Mouse (Mus musculus): ENCODE data around the gene Rad51d. TPM values are rescaled to one million over a fixed set of nuclear protein-coding genes. Genes with fewer than 3 reads are reported as not detected.
A peak's percentile ranks its signal among the peaks of the same experiment; 100 is the strongest.
"Not testable (repeated sequence)": the region's sequence is repeated elsewhere in the genome, so short reads cannot be mapped to it uniquely, and the experiment has no call there.

The Rad51d gene
- 8.9 and 11.4 TPM in 2 replicates for total RNA-seq (2014; rRNA removed)
- polyA plus RNA-seq (2015; fragmentation: Nextera tagmentation; extraction: Ambion mirVana): 9.7 TPM in 2 replicates

DNA sequence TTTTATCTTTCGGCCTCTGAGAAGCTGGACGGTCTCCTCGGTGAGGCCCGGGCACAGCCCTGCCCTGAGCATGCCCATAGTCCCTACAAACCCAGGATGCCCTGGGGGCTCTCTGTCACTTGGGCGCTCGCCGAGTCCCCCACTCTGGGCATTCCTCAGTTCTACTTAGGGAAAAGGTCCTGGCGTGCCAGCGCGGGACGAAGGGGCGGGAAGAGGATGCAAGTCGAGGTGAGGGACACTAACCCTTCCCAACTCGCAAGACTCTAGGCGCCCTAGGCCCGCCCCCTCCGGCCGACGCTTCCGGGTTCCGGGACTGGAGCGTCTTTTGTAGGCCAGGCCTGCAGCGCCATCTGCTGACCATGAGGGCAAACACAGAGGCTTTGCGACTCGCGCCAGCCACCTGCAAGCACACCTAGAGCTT, at the start of gene Rad51d:
Rad51d (minus strand) TSS at position 273 of the 421 bp plus-strand sequence.
- peak within 1 kb of the TSS; percentile 50 for H3K4me3 ChIP-seq (ENCODE audit: low read length)
- WGBS: 0% methylated on average over 26 of the region's 26 CpGs
- peak within 1 kb of the TSS; percentile 95 for H3K4me2 ChIP-seq (ENCODE audit: low read depth, low read length)
- peaks cover 6% of the 10 kb centered on the region; the same call in 1 of the 2 replicates for H3K4me1 ChIP-seq (ENCODE audit: insufficient read depth, low read length)
- peak; percentile 96 for DNase-seq (ENCODE audit: low spot score)
- peak within 1 kb of the TSS; percentile 52 for H3K9ac ChIP-seq (replicated peaks; ENCODE audit: low read length)
- no peaks in the 10 kb centered on the region for H3K36me3 ChIP-seq (ENCODE audit: insufficient read depth, low read length)
- no peaks in the 10 kb centered on the region for H3K9me3 ChIP-seq (ENCODE audit: low read length)
- TF ChIP-seq CTCF (IDR thresholded peaks at IDR 0.05; ENCODE audit: low read depth): peak; percentile 97
- peaks cover 11% of the 10 kb centered on the region; the same call in 1 of the 2 replicates for H3K27me3 ChIP-seq (ENCODE audit: insufficient read depth, low read length)
- ATAC-seq: peak; percentile 93
- peak within 1 kb of the TSS; percentile 45; the same call in 1 of the 2 replicates for H3K27ac ChIP-seq

DNA sequence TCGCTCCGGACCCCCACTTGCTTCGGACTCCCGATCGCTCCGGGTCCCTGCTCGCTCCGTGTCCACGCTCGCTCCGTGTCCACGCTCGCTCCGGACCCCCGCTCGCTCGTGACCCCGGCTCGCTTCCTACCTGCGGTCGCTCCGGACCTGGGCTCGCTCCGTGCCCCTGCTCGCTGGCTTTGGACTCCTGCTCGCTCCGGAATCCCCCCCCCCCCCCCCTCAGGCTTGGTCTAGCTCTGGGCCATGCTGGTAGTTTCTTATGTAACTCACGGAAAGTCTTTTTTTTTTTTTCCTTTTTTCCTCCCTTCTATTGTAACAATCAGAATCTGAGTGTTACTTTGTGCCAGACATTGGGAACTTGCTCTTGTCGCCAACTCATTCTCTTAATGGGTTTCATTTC, 42.8 kb upstream of the Rad51d start:
- Histone ChIP-seq H3K4me3 (ENCODE audit: low read length) (peak overlapping the region; percentile 52), H3K27me3 (ENCODE audit: insufficient read depth, low read length) (peaks cover 31% of the 10 kb centered on the region), H3K4me2 (ENCODE audit: low read depth, low read length) (peak overlapping the region; percentile 81), H3K4me1 (ENCODE audit: insufficient read depth, low read length) (no peaks in the 10 kb centered on the region), H3K9me3 (ENCODE audit: low read length) (no peaks in the 10 kb centered on the region), H3K27ac (no peak overlapping the region), H3K9ac (replicated peaks; ENCODE audit: low read length) (no peak overlapping the region; the same call in 1 of the 2 replicates), H3K36me3 (ENCODE audit: insufficient read depth, low read length) (no peaks in the 10 kb centered on the region)
- TF ChIP-seq CTCF (IDR thresholded peaks at IDR 0.05; ENCODE audit: low read depth): no peak
- 0 out of 2 replicates have a peak, but pooled peaks have one; percentile 56 for ATAC-seq
- WGBS: under 1% methylated on average over 27 of the region's 29 CpGs
- DNase-seq (ENCODE audit: low spot score): no peak

DNA sequence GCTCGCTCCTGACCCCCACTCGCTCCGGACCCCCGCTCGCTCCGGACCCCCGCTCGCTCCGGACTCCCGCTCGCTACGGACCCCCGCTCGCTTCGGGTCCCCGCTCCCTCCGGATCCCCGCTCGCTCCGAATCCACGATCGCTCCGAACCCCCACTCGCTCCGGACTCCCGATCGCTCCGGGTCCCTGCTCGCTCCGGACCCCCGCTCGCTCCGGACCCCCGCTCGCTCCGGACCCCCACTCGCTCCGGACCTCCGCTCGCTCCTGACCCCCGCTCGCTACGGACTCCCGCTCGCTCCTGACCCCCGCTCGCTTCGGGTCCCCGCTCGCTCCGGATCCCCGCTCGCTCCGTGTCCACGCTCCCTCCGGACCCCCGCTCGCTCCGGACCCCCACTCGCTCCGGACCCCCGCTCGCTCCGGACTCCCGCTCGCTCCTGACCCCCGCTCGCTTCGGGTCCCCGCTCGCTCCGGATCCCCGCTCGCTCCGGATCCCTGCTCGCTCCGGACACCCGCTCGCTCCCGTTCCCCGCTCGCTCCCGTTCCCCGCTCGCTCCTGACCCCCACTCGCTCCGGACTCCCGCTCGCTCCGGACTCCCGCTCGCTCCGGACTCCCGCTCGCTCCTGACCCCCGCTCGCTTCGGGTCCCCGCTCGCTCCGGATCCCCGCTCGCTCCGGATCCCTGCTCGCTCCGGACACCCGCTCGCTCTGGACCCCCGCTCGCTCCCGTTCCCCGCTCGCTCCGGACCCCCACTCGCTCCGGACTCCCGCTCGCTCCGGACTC, 41.4 kb upstream of the Rad51d start:
- Histone ChIP-seq H3K9ac (replicated peaks; ENCODE audit: low read length) (peak overlapping the region; percentile 45), H3K27me3 (ENCODE audit: insufficient read depth, low read length) (peaks cover 31% of the 10 kb centered on the region), H3K4me2 (ENCODE audit: low read depth, low read length) (peak overlapping the region; percentile 81), H3K4me3 (ENCODE audit: low read length) (peak overlapping the region; percentile 52)
- peak; percentile 11 for DNase-seq (ENCODE audit: low spot score)
- not testable (repeated sequence) for H3K4me1 ChIP-seq (ENCODE audit: insufficient read depth, low read length); ATAC-seq; H3K27ac ChIP-seq; H3K9me3 ChIP-seq (ENCODE audit: low read length); H3K36me3 ChIP-seq (ENCODE audit: insufficient read depth, low read length)
- 1% methylated on average over 103 of the region's 119 CpGs for WGBS

DNA sequence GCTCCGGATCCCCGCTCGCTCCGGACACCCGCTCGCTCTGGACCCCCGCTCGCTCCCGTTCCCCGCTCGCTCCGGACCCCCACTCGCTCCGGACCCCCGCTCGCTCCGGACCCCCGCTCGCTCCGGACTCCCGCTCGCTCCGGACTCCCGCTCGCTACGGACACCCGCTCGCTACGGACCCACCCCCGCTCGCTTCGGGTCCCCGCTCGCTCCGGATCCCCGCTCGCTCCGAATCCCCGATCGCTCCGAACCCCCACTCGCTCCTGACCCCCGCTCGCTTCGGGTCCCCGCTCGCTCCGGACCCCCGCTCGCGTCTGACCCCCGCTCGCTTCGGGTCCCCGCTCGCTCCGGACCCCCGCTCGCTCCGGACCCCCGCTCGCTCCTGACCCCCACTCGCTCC, 40.7 kb upstream of the Rad51d start:
- 4% methylated on average over 47 of the region's 63 CpGs for WGBS
- not testable (repeated sequence) for H3K4me1 ChIP-seq (ENCODE audit: insufficient read depth, low read length); H3K27ac ChIP-seq; H3K36me3 ChIP-seq (ENCODE audit: insufficient read depth, low read length); H3K9me3 ChIP-seq (ENCODE audit: low read length); ATAC-seq
- Histone ChIP-seq H3K9ac (replicated peaks; ENCODE audit: low read length) (peak overlapping the region; percentile 45; the same call in 1 of the 2 replicates), H3K4me2 (ENCODE audit: low read depth, low read length) (peak overlapping the region; percentile 81), H3K27me3 (ENCODE audit: insufficient read depth, low read length) (peaks cover 25% of the 10 kb centered on the region), H3K4me3 (ENCODE audit: low read length) (peak overlapping the region; percentile 52)
- DNase-seq (ENCODE audit: low spot score): peak; percentile 24

DNA sequence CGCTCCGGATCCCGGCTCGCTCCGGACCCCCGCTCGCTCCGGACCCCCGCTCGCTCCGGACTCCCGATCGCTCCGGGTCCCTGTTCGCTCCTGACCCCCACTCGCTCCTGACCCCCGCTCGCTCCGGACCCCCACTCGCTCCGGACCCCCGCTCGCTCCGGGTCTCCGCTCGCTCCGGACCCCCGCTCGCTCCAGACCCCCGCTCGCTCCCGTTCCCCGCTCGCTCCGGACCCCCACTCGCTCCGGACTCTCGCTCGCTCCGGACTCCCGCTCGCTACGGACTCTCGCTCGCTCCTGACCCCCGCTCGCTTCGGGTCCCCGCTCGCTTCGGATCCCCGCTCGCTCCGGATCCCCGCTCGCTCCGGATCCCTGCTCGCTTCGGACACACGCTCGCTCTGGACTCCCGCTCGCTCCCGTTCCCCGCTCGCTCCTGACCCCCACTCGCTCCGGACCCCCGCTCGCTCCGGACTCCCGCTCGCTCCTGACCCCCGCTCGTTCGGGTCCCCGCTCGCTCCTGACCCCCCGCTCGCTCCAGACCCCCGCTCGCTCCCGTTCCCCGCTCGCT, 40.1 kb upstream of the Rad51d start:
- H3K27ac ChIP-seq; H3K9me3 ChIP-seq (ENCODE audit: low read length); H3K4me1 ChIP-seq (ENCODE audit: insufficient read depth, low read length); ATAC-seq; H3K9ac ChIP-seq (replicated peaks; ENCODE audit: low read length); H3K36me3 ChIP-seq (ENCODE audit: insufficient read depth, low read length): not testable (repeated sequence)
- Histone ChIP-seq H3K4me3 (ENCODE audit: low read length) (peak overlapping the region; percentile 52), H3K4me2 (ENCODE audit: low read depth, low read length) (peak overlapping the region; percentile 81), H3K27me3 (ENCODE audit: insufficient read depth, low read length) (peaks cover 24% of the 10 kb centered on the region)
- DNase-seq (ENCODE audit: low spot score): peak; percentile 25
- WGBS: 2% methylated on average over 78 of the region's 85 CpGs

DNA sequence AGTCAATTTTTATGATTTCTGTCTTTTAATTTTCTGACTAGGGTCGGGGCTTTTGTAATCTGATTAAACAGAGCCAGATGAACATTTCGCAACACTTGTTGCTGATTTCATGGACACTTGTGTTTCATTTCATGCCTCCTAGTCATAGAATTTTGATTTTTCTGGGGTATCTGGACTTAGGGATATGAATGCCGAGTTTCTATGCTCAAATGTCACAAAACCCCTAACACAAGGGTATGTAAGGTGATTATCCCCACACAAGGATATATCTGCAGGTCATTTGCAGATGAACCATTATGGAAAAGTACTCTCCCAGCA, 39.2 kb upstream of the Rad51d start:
- WGBS: 54% methylated on average over 3 of the region's 3 CpGs
- H3K9ac ChIP-seq (replicated peaks; ENCODE audit: low read length): no peak overlapping the region
- H3K27me3 ChIP-seq (ENCODE audit: insufficient read depth, low read length): peaks cover 24% of the 10 kb centered on the region
- H3K27ac ChIP-seq: no peak overlapping the region
- H3K4me3 ChIP-seq (ENCODE audit: low read length): 0 out of 2 replicates have a peak overlapping the region, but pooled peaks have one; percentile 52
- DNase-seq (ENCODE audit: low spot score) (no peak), ATAC-seq (no peak)
- H3K36me3 ChIP-seq (ENCODE audit: insufficient read depth, low read length): no peaks in the 10 kb centered on the region
- peak overlapping the region; percentile 81 for H3K4me2 ChIP-seq (ENCODE audit: low read depth, low read length)
- TF ChIP-seq CTCF (IDR thresholded peaks at IDR 0.05; ENCODE audit: low read depth): no peak
- H3K4me1 ChIP-seq (ENCODE audit: insufficient read depth, low read length): no peaks in the 10 kb centered on the region
- no peaks in the 10 kb centered on the region for H3K9me3 ChIP-seq (ENCODE audit: low read length)
